Mouse (Mus musculus) monocyte, adult 59 days (primary cell): ENCODE measurements around the gene Wnk1. TPM values are rescaled to one million over a fixed set of nuclear protein-coding genes. Genes with fewer than 3 reads are reported as not detected.

Experiments used
- total RNA-seq, 2 experiments: library from RNA; stranded (reverse); gene quantifications; one replicate each; pipeline ENCODE4 v1.2.4; 2023

Wnk1 gene
- total RNA-seq, result 100 to 1,000 TPM; 227 to 246 TPM

DNA sequence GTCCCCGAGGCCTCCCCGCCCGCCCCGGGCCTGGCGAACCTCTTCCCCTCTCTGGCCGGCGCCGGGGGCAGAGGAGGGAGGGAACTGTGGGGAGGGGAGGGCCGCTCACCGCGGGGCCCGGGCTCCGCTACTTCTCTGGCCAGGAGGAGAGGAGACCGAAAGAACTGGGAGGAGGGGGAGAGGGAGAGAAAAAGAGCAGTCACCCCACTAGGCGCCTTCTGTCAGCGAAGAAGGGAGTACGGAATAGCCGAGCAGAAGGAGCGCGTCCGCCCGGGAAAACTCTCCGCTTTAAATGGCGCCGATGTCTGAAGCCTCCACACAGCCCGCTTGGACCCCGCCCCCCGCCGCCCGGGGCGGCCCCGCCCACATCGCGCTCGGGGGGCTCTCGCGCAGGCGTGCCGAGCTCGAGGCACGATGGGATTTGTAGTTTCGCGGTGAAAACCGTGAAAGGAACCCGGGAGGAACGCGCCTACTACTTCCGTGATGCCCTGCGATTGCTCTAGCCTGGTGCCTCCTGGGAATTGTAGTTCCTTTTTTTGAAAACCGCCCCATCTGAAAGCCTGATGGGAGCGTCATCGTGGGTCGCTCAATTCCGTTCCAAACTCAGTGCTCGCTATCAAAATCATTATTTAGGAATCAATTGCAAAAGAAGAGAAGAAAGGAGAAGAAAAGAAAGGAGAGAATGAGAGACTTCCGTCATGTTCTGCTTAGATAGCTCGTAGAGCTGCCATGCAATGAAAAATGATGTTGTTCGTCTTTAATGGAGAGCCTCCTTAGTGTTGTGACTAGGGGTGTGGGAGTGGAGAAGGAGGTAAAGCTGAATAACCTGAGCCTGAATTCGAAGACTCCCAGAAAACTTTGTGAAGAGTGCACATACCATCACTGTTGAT is at the start of gene Wnk1:
Gene Wnk1 (minus strand): TSS at position 307 of the 890 bp plus-strand sequence.

DNA sequence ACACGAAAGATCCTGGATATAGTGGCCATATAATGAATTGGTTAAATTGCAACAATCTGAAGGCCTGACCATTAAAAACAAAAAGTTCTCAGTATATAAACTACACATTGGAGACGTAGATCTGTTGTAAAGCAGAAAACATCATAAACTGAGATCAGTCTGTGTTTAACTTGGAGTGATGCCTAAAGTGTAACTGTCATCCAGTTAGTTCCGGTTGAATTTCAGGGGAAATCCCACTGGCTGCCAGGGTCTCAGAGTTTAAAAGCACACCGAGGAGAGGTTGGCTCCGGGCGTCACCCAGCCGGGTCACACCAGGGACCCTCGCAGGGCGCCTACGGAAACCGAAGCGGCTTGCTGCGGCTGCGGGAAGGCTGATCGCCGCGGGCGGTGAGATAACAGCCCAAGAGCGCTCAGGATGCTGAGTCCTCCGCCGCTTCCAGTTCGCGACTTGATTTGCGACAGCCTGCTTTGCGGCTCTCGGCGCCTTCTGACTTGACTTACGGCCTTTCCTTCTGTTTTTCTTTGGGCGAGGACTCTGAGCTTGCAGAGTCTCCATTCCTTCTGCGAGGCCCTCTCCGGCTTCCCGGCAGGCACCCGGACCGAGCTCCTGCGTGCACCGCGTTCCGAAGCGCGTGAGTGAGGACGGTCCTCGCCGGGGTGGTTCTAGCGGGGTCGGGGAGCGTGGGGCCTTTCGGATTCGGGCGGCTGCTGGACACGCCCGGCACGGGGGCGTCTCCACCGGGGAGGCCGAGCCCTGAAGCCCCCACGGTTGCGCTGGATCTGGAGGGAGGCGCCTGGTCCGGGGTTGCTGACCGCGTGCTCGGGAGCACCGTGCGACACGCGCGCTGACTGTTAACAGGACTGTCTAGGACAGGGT is 136.0 kb downstream of the Wnk1 start, which contains the start of gene Rad52:
Gene Rad52 (plus strand): TSS at position 495 of the 877 bp plus-strand sequence.

Other genes with a start within 250 kb of the Wnk1 start
- 1 to 10 TPM; 3.9 to 5.9 TPM for gene Erc1, start 190.5 kb downstream of the Wnk1 start, total RNA-seq
- gene Rad52, start 136.0 kb downstream of the Wnk1 start, total RNA-seq, result 10 to 100 TPM; 15.6 to 19.3 TPM
- gene Ninj2, start 54.7 kb upstream of the Wnk1 start, total RNA-seq, result not detected